Mouse (Mus musculus) forebrain, embryonic 11.5 days (tissue): Measurements from ENCODE around the gene Atp13a3. TPM values are rescaled to one million over a fixed set of nuclear protein-coding genes. Genes with fewer than 3 reads are reported as not detected.

Experiments used
- ATAC-seq: fragments of 200-750 bp; cut with Nextera tagmentation; replicated peaks from 2 replicates; pipeline ENCODE4 v1.8.0; 2017; ENCODE audit warnings: moderate TSS enrichment; ENCODE audit not compliant: low FRiP score
- DNase-seq: peaks from one replicate; pipeline ENCODE4 v3.0.0-alpha.2; 2017; ENCODE audit warnings: low spot score
- H3K27ac ChIP-seq: fragments of 300-500 bp; sonication (generic); 2 replicates; pipeline ENCODE4 v1.5.1; 2014; ENCODE audit warnings: low read depth, low read length
- H3K27me3 ChIP-seq: fragments of 300-500 bp; sonication (generic); 2 replicates; pipeline ENCODE4 v1.6.1; 2014; ENCODE audit warnings: mild to moderate bottlenecking, low read length, mixed read lengths; ENCODE audit not compliant: control insufficient read depth, insufficient read depth
- H3K36me3 ChIP-seq: fragments of 300-500 bp; sonication (generic); 2 replicates; pipeline ENCODE4 v1.6.1; 2014; ENCODE audit warnings: mild to moderate bottlenecking, low read length, moderate library complexity, mixed read lengths; ENCODE audit not compliant: control insufficient read depth, insufficient read depth
- H3K4me1 ChIP-seq: fragments of 300-500 bp; sonication (generic); replicated peaks from 2 replicates; pipeline ENCODE4 v1.6.1; 2014; ENCODE audit warnings: low read length, mixed read lengths; ENCODE audit not compliant: control insufficient read depth, insufficient read depth
- H3K4me2 ChIP-seq: fragments of 300-500 bp; sonication (generic); 2 replicates; pipeline ENCODE4 v1.6.1; 2014; ENCODE audit warnings: low read depth, mild to moderate bottlenecking, low read length, moderate library complexity, mixed read lengths; ENCODE audit not compliant: severe bottlenecking
- H3K4me3 ChIP-seq: fragments of 300-500 bp; sonication (generic); 2 replicates; pipeline ENCODE4 v1.5.1; 2014; ENCODE audit warnings: low read depth, low read length
- H3K9ac ChIP-seq: fragments of 300-500 bp; sonication (generic); 2 replicates; pipeline ENCODE4 v1.6.1; 2014; ENCODE audit warnings: low read length
- H3K9me3 ChIP-seq: fragments of 300-500 bp; sonication (generic); 2 replicates; pipeline ENCODE4 v1.6.1; 2016; ENCODE audit warnings: low read length, mixed read lengths; ENCODE audit not compliant: control insufficient read depth
- WGBS: fragments of 180-500 bp; shearing (Covaris S2); extraction: QIAGEN DNeasy Blood & Tissue Kit; methylation state at CpG from one replicate; pipeline ENCODE4 v1.1.7; 2014; 5-methylcytosine and 5-hydroxymethylcytosine counted together
- polyA plus RNA-seq: library from polyadenylated mRNA; unstranded; fragments of >200 nt; fragmentation: Nextera tagmentation; extraction: Ambion mirVana; gene quantifications from 2 replicates; pipeline ENCODE4 v1.2.1, GENCODE M21; 2014

Atp13a3 gene
- polyA plus RNA-seq, 1 experiment from 2014 or later: 15.5 TPM

GRCm38 (mm10) chr16:30307306-30307705 lies 98.5 kb downstream of the Atp13a3 start:
- H3K27ac ChIP-seq: no peak overlapping the region
- no peak overlapping the region for H3K4me2 ChIP-seq
- H3K9ac ChIP-seq: no peak overlapping the region
- H3K4me1 ChIP-seq: peaks cover 11% of the 10 kb centered on the region
- no peak overlapping the region for H3K4me3 ChIP-seq
- H3K36me3 ChIP-seq: no peaks in the 10 kb centered on the region
- H3K9me3 ChIP-seq: no peaks in the 10 kb centered on the region
- ATAC-seq (no peak), DNase-seq (no peak)
- WGBS: 57% methylated on average over 12 of the region's 12 CpGs
- H3K27me3 ChIP-seq: peaks cover 44% of the 10 kb centered on the region

- H3K4me3 ChIP-seq: no peak overlapping the region
- peaks cover 11% of the 10 kb centered on the region for H3K4me1 ChIP-seq
- H3K4me2 ChIP-seq: no peak overlapping the region
- no peak for DNase-seq
- H3K27me3 ChIP-seq: peaks cover 42% of the 10 kb centered on the region
- H3K9me3 ChIP-seq: no peaks in the 10 kb centered on the region
- no peaks in the 10 kb centered on the region for H3K36me3 ChIP-seq
- no peak for ATAC-seq
- H3K9ac ChIP-seq: no peak overlapping the region
- 83% methylated on average over 4 of the region's 4 CpGs for WGBS
- no peak overlapping the region for H3K27ac ChIP-seq
Measured at GRCm38 (mm10) chr16:30306102-30306501, 99.7 kb downstream of the Atp13a3 start.

GRCm38 (mm10) chr16:30304236-30304635 lies 101.5 kb downstream of the Atp13a3 start:
- H3K4me3 ChIP-seq: no peak overlapping the region
- WGBS: 82% methylated on average over 5 of the region's 5 CpGs
- ATAC-seq (no peak), DNase-seq (no peak)
- no peak overlapping the region for H3K4me2 ChIP-seq
- H3K27me3 ChIP-seq: peaks cover 24% of the 10 kb centered on the region
- H3K4me1 ChIP-seq: peaks cover 11% of the 10 kb centered on the region
- no peaks in the 10 kb centered on the region for H3K36me3 ChIP-seq
- H3K9me3 ChIP-seq: no peaks in the 10 kb centered on the region
- H3K27ac ChIP-seq: no peak overlapping the region
- no peak overlapping the region for H3K9ac ChIP-seq

GRCm38 (mm10) chr16:30303411-30303810 lies 102.4 kb downstream of the Atp13a3 start:
- Histone ChIP-seq H3K9me3 (no peaks in the 10 kb centered on the region), H3K4me2 (no peak overlapping the region), H3K27me3 (peaks cover 17% of the 10 kb centered on the region), H3K36me3 (no peaks in the 10 kb centered on the region), H3K27ac (no peak overlapping the region), H3K4me1 (peaks cover 5% of the 10 kb centered on the region), H3K9ac (no peak overlapping the region), H3K4me3 (no peak overlapping the region)
- ATAC-seq (no peak), DNase-seq (no peak)
- WGBS: 85% methylated on average over 2 of the region's 2 CpGs

GRCm38 (mm10) chr16:30302686-30303085 lies 103.1 kb downstream of the Atp13a3 start:
- no peak overlapping the region for H3K27ac ChIP-seq
- H3K27me3 ChIP-seq: peaks cover 10% of the 10 kb centered on the region
- H3K4me3 ChIP-seq: no peak overlapping the region
- ATAC-seq (no peak), DNase-seq (no peak)
- H3K9me3 ChIP-seq: no peaks in the 10 kb centered on the region
- H3K9ac ChIP-seq: no peak overlapping the region
- H3K36me3 ChIP-seq: no peaks in the 10 kb centered on the region
- H3K4me1 ChIP-seq: 0 out of 2 replicates have a peak, but pooled peaks cover 2% of the 10 kb centered on the region
- no peak overlapping the region for H3K4me2 ChIP-seq
- WGBS: 88% methylated on average over 6 of the region's 6 CpGs

- no peaks in the 10 kb centered on the region for H3K9me3 ChIP-seq
- no peak overlapping the region for H3K4me2 ChIP-seq
- no peaks in the 10 kb centered on the region for H3K4me1 ChIP-seq
- no peak overlapping the region for H3K4me3 ChIP-seq
- ATAC-seq (no peak), DNase-seq (no peak)
- no peak overlapping the region for H3K27ac ChIP-seq
- 71% methylated on average over 10 of the region's 10 CpGs for WGBS
- H3K36me3 ChIP-seq: no peaks in the 10 kb centered on the region
- H3K27me3 ChIP-seq: no peaks in the 10 kb centered on the region
- H3K9ac ChIP-seq: no peak overlapping the region
Measured at GRCm38 (mm10) chr16:30299711-30300277, 106.0 kb downstream of the Atp13a3 start.

GRCm38 (mm10) chr16:30297450-30297849 lies 108.3 kb downstream of the Atp13a3 start:
- Histone ChIP-seq H3K27ac (no peak overlapping the region), H3K27me3 (no peaks in the 10 kb centered on the region), H3K9me3 (no peaks in the 10 kb centered on the region), H3K4me3 (no peak overlapping the region), H3K36me3 (no peaks in the 10 kb centered on the region), H3K4me1 (no peaks in the 10 kb centered on the region), H3K9ac (no peak overlapping the region), H3K4me2 (no peak overlapping the region)
- ATAC-seq (no peak), DNase-seq (no peak)
- 88% methylated on average over 7 of the region's 7 CpGs for WGBS

GRCm38 (mm10) chr16:30296601-30297275 lies 109.0 kb downstream of the Atp13a3 start:
- 86% methylated on average over 11 of the region's 11 CpGs for WGBS
- H3K27me3 ChIP-seq: no peaks in the 10 kb centered on the region
- no peak for ATAC-seq

GRCm38 (mm10) chr16:30295106-30295505 lies 110.7 kb downstream of the Atp13a3 start:
- H3K27ac ChIP-seq: no peak overlapping the region
- no peak overlapping the region for H3K4me3 ChIP-seq
- H3K27me3 ChIP-seq: no peaks in the 10 kb centered on the region
- no peaks in the 10 kb centered on the region for H3K9me3 ChIP-seq
- H3K9ac ChIP-seq: no peak overlapping the region
- H3K4me2 ChIP-seq: no peak overlapping the region
- DNase-seq (no peak), ATAC-seq (no peak)
- WGBS: 93% methylated on average over 7 of the region's 7 CpGs
- no peaks in the 10 kb centered on the region for H3K4me1 ChIP-seq
- no peaks in the 10 kb centered on the region for H3K36me3 ChIP-seq

More at GRCm38 (mm10) chr16:30296601-30297275, 109.0 kb downstream of the Atp13a3 start:
- no peak overlapping the region for H3K27ac ChIP-seq
- no peak overlapping the region for H3K4me2 ChIP-seq
- H3K9ac ChIP-seq: no peak overlapping the region
- no peaks in the 10 kb centered on the region for H3K36me3 ChIP-seq
- DNase-seq: no peak
- no peak overlapping the region for H3K4me3 ChIP-seq
- no peaks in the 10 kb centered on the region for H3K4me1 ChIP-seq
- no peaks in the 10 kb centered on the region for H3K9me3 ChIP-seq
